Mouse (Mus musculus) liver, embryonic 16.5 days (tissue): ENCODE measurements around the gene Adamts7. TPM values are rescaled to one million over a fixed set of nuclear protein-coding genes. Genes with fewer than 3 reads are reported as not detected.
A peak's percentile ranks its signal among the peaks of the same experiment; 100 is the strongest.

Experiments
- ATAC-seq: fragments of 200-750 bp; cut with Nextera tagmentation; 2 replicates; pipeline ENCODE4 v1.8.0; 2017; ENCODE audit warnings: low read depth, mild to moderate bottlenecking, moderate number of reproducible peaks, moderate library complexity
- H3K27ac ChIP-seq: fragments of 300-500 bp; sonication (generic); 2 replicates; pipeline ENCODE4 v1.5.1; 2014; ENCODE audit warnings: mild to moderate bottlenecking, low read length
- H3K27me3 ChIP-seq: fragments of 300-500 bp; sonication (generic); 2 replicates; pipeline ENCODE4 v1.6.1; 2014; ENCODE audit warnings: low read depth, low read length, mixed read lengths; ENCODE audit not compliant: control insufficient read depth, insufficient read depth
- H3K36me3 ChIP-seq: fragments of 300-500 bp; sonication (generic); 2 replicates; pipeline ENCODE4 v1.6.1; 2014; ENCODE audit warnings: mild to moderate bottlenecking; ENCODE audit not compliant: control insufficient read depth, insufficient read depth
- H3K4me1 ChIP-seq: fragments of 300-500 bp; sonication (generic); 2 replicates; pipeline ENCODE4 v1.6.1; 2014; ENCODE audit warnings: low read depth, low read length, mixed read lengths; ENCODE audit not compliant: control insufficient read depth
- H3K4me2 ChIP-seq: fragments of 300-500 bp; sonication (generic); 2 replicates; pipeline ENCODE4 v1.6.1; 2014; ENCODE audit warnings: low read depth, low read length, mixed read lengths
- H3K4me3 ChIP-seq: fragments of 300-500 bp; sonication (generic); 2 replicates; pipeline ENCODE4 v1.5.1; 2014; ENCODE audit warnings: low read depth, mild to moderate bottlenecking, low read length
- H3K9ac ChIP-seq: fragments of 300-500 bp; sonication (generic); 2 replicates; pipeline ENCODE4 v1.6.1; 2014; ENCODE audit warnings: low read depth, low read length
- H3K9me3 ChIP-seq: fragments of 300-500 bp; sonication (generic); replicated peaks from 2 replicates; pipeline ENCODE4 v1.6.1; 2016; ENCODE audit warnings: low read length; ENCODE audit not compliant: control insufficient read depth
- WGBS: fragments of 180-500 bp; shearing (Covaris S2); extraction: QIAGEN DNeasy Blood & Tissue Kit; methylation state at CpG from one replicate; pipeline ENCODE4 v1.1.7; 2014; ENCODE audit not compliant: insufficient replicate concordance; 5-methylcytosine and 5-hydroxymethylcytosine counted together
- polyA plus RNA-seq: library from polyadenylated mRNA; unstranded; fragments of >200 nt; fragmentation: Nextera tagmentation; extraction: Ambion mirVana; gene quantifications from 2 replicates; pipeline ENCODE4 v1.2.1, GENCODE M21; 2015

The Adamts7 gene
- polyA plus RNA-seq, 1 experiment from 2014 or later = 0.90 TPM

- Histone ChIP-seq H3K4me2 (no peak overlapping the region), H3K36me3 (no peaks in the 10 kb centered on the region), H3K4me3 (no peak overlapping the region), H3K9me3 (no peaks in the 10 kb centered on the region), H3K27ac (no peak overlapping the region), H3K4me1 (no peaks in the 10 kb centered on the region), H3K27me3 (no peaks in the 10 kb centered on the region), H3K9ac (no peak overlapping the region)
- no peak for ATAC-seq
- 50% methylated on average over 8 of the region's 8 CpGs for WGBS
Measured at GRCm38 (mm10) chr9:90185356-90185910, 22.6 kb downstream of the Adamts7 start.

GRCm38 (mm10) chr9:90188893-90189292 lies 26.0 kb downstream of the Adamts7 start:
- 65% methylated on average over 4 of the region's 4 CpGs for WGBS
- Histone ChIP-seq H3K4me3 (no peak overlapping the region), H3K9me3 (no peaks in the 10 kb centered on the region), H3K27me3 (no peaks in the 10 kb centered on the region), H3K27ac (no peak overlapping the region), H3K4me2 (no peak overlapping the region), H3K36me3 (no peaks in the 10 kb centered on the region), H3K4me1 (no peaks in the 10 kb centered on the region), H3K9ac (no peak overlapping the region)
- no peak for ATAC-seq

GRCm38 (mm10) chr9:90189391-90189790 lies 26.5 kb downstream of the Adamts7 start:
- Histone ChIP-seq H3K36me3 (no peaks in the 10 kb centered on the region), H3K4me1 (no peaks in the 10 kb centered on the region), H3K4me3 (no peak overlapping the region), H3K27me3 (no peaks in the 10 kb centered on the region), H3K9ac (no peak overlapping the region), H3K4me2 (no peak overlapping the region), H3K27ac (no peak overlapping the region), H3K9me3 (no peaks in the 10 kb centered on the region)
- WGBS = 65% methylated on average over 5 of the region's 5 CpGs
- no peak for ATAC-seq

- Histone ChIP-seq H3K27me3 (no peaks in the 10 kb centered on the region), H3K4me2 (no peak overlapping the region), H3K27ac (no peak overlapping the region)
Measured at GRCm38 (mm10) chr9:90195000-90195399, 32.1 kb downstream of the Adamts7 start.

DNA sequence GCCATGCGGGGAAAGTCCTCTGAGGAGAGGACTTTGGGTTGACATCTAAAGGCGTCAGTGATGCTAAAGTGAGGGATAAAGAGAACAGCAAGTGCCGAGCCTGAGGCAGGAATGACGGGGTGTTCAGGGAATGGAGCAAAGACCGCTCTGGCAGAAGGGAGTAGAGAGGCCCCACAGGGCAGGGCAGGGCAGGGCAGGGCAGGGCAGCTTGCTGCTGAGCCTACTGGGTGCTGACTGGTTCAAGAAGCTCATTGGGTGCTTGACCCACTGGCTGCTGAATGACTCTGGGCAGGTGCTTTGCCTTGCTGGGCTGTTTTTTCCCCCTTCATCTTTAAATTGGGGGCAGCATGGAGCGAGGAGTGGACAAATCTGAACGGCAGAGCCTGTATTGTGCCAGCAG lies 33.4 kb downstream of the Adamts7 start:
- no peak for ATAC-seq
- no peak overlapping the region for H3K4me3 ChIP-seq
- no peaks in the 10 kb centered on the region for H3K36me3 ChIP-seq
- H3K27me3 ChIP-seq = no peaks in the 10 kb centered on the region
- WGBS = 63% methylated on average over 7 of the region's 7 CpGs
- no peak overlapping the region for H3K27ac ChIP-seq
- H3K9me3 ChIP-seq = no peaks in the 10 kb centered on the region
- H3K4me2 ChIP-seq = no peak overlapping the region
- no peaks in the 10 kb centered on the region; the same call in 1 of the 2 replicates for H3K4me1 ChIP-seq
- no peak overlapping the region for H3K9ac ChIP-seq

More at GRCm38 (mm10) chr9:90195000-90195399, 32.1 kb downstream of the Adamts7 start:
- ATAC-seq = no peak
- 56% methylated on average over 10 of the region's 10 CpGs for WGBS
- Histone ChIP-seq H3K4me1 (no peaks in the 10 kb centered on the region; the same call in 1 of the 2 replicates), H3K9me3 (no peaks in the 10 kb centered on the region), H3K9ac (no peak overlapping the region), H3K4me3 (no peak overlapping the region), H3K36me3 (no peaks in the 10 kb centered on the region)

DNA sequence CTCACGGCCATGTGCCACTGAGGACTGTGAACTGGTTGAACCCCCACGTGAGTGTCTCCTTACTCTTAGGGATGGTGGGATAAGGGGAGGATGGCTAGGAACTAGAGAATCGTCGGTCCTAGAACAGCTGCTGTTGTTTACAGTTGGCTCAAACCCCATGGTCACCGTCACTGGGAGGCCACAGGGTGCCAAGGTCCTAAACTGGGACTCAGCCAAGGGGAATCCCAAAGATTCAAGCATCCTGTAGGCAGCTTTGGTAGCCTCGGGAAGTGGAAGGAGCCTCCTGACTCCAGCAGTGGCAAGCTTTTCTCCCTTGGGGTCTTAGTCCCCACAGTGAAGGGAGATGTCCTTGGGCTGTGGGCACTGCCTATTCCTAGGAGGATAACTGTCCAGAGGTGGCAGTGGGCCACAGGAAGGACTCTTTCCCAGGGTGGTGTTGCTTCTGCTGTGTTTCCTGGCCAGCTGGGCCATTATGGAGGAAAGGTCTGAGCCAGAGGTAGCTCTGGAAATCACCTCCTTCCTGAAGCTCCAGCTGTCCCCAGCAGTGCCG lies 34.3 kb downstream of the Adamts7 start:
- no peaks in the 10 kb centered on the region; the same call in 1 of the 2 replicates for H3K4me1 ChIP-seq
- no peak overlapping the region for H3K27ac ChIP-seq
- no peaks in the 10 kb centered on the region for H3K9me3 ChIP-seq
- no peak for ATAC-seq
- H3K9ac ChIP-seq = no peak overlapping the region
- no peak overlapping the region for H3K4me3 ChIP-seq
- H3K36me3 ChIP-seq = no peaks in the 10 kb centered on the region; the same call in 1 of the 2 replicates
- H3K27me3 ChIP-seq = no peaks in the 10 kb centered on the region
- no peak overlapping the region for H3K4me2 ChIP-seq
- WGBS = 66% methylated on average over 7 of the region's 7 CpGs

GRCm38 (mm10) chr9:90197866-90198383 lies 35.1 kb downstream of the Adamts7 start:
- ATAC-seq = no peak
- no peaks in the 10 kb centered on the region; the same call in 1 of the 2 replicates for H3K36me3 ChIP-seq
- H3K4me3 ChIP-seq = no peak overlapping the region
- no peaks in the 10 kb centered on the region; the same call in 1 of the 2 replicates for H3K4me1 ChIP-seq
- 68% methylated on average over 7 of the region's 7 CpGs for WGBS
- no peaks in the 10 kb centered on the region for H3K27me3 ChIP-seq
- no peak overlapping the region for H3K27ac ChIP-seq
- no peaks in the 10 kb centered on the region for H3K9me3 ChIP-seq
- H3K4me2 ChIP-seq = no peak overlapping the region
- H3K9ac ChIP-seq = no peak overlapping the region

GRCm38 (mm10) chr9:90198531-90199449 lies 35.9 kb downstream of the Adamts7 start:
- 51% methylated on average over 10 of the region's 10 CpGs for whole genome bisulfite sequencing
- peaks cover 6% of the 10 kb centered on the region for H3K36me3 ChIP-seq
- H3K4me2 ChIP-seq = no peak overlapping the region
- H3K27ac ChIP-seq = peak overlapping the region; percentile 38; the same call in 1 of the 2 replicates
- no peaks in the 10 kb centered on the region; the same call in 1 of the 2 replicates for H3K4me1 ChIP-seq
- ATAC-seq = peak; percentile 10; the same call in 1 of the 2 replicates
- H3K27me3 ChIP-seq = no peaks in the 10 kb centered on the region
- no peak overlapping the region for H3K9ac ChIP-seq
- no peak overlapping the region for H3K4me3 ChIP-seq
- H3K9me3 ChIP-seq = no peaks in the 10 kb centered on the region
